Mouse (Mus musculus) MEL (cell line): ENCODE measurements around the gene Smyd3. TPM values are rescaled to one million over a fixed set of nuclear protein-coding genes. Genes with fewer than 3 reads are reported as not detected.

Source experiments
- DNase-seq: peaks from one replicate; pipeline ENCODE4 v3.0.0; 2011; ENCODE audit warnings: low read depth, low spot score
- H3K27ac ChIP-seq: 2 replicates; pipeline ENCODE4 v1.5.1; 2012; ENCODE audit warnings: low read depth, mild to moderate bottlenecking, control low read depth, low read length, moderate library complexity; ENCODE audit not compliant: control insufficient read depth
- H3K27me3 ChIP-seq, 2 experiments: fragments of 150-350 bp in 1 of 2; sonication (generic) in 1 of 2; 2 replicates each; pipeline ENCODE4 v1.6.1; 2012; ENCODE audit warnings: low read length in 2 of 2, mild to moderate bottlenecking in 2 of 2, improper control_type of control experiment in 1 of 2, moderate library complexity in 1 of 2; ENCODE audit not compliant: insufficient read depth in 2 of 2, control insufficient read depth in 1 of 2
- H3K36me3 ChIP-seq, 2 experiments: 2 replicates each; pipeline ENCODE4 v1.6.1; 2012 to 2014; ENCODE audit warnings: low read length in 2 of 2, improper control_type of control experiment in 1 of 2, inconsistent platforms in 1 of 2, mild to moderate bottlenecking in 1 of 2; ENCODE audit not compliant: insufficient read depth in 2 of 2, control insufficient read depth in 1 of 2
- H3K4me1 ChIP-seq, 2 experiments: fragments of 150-350 bp in 1 of 2; sonication (generic) in 1 of 2; 2 replicates each; pipeline ENCODE4 v1.6.1; 2012; ENCODE audit warnings: low read length in 2 of 2, improper control_type of control experiment in 1 of 2, mild to moderate bottlenecking in 1 of 2; ENCODE audit not compliant: insufficient read depth in 2 of 2, control insufficient read depth in 1 of 2
- H3K4me3 ChIP-seq, 2 experiments: fragments of 150-350 bp in 1 of 2; sonication (generic) in 1 of 2; 2 replicates each; pipeline ENCODE4 v1.5.1; 2012; ENCODE audit warnings: low read depth in 2 of 2, low read length in 2 of 2, mild to moderate bottlenecking in 2 of 2, moderate library complexity in 2 of 2, control low read depth in 1 of 2, improper control_type of control experiment in 1 of 2; ENCODE audit not compliant: control insufficient read depth in 1 of 2, insufficient read depth in 1 of 2
- H3K79me2 ChIP-seq: 2 replicates; pipeline ENCODE4 v1.6.1; 2012; ENCODE audit warnings: mild to moderate bottlenecking, low read length, moderate library complexity; ENCODE audit not compliant: control insufficient read depth, poor library complexity, insufficient read depth
- H3K9ac ChIP-seq: 2 replicates; pipeline ENCODE4 v1.6.1; 2012; ENCODE audit warnings: low read depth, mild to moderate bottlenecking, control low read depth, low read length, moderate library complexity; ENCODE audit not compliant: control insufficient read depth, poor library complexity, severe bottlenecking
- H3K9me3 ChIP-seq: fragments of 150-350 bp; sonication (generic); replicated peaks from 2 replicates; pipeline ENCODE4 v1.6.1; 2012; ENCODE audit warnings: mild to moderate bottlenecking, low read length, improper control_type of control experiment, moderate library complexity; ENCODE audit not compliant: insufficient read depth
- BHLHE40 ChIP-seq: IDR thresholded peaks from 2 replicates; pipeline ENCODE4 v1.6.1; 2012; ENCODE audit warnings: low read depth, mild to moderate bottlenecking, inconsistent platforms, low read length, improper control_type of control experiment, borderline replicate concordance
- CHD1 ChIP-seq: IDR thresholded peaks from 2 replicates; pipeline ENCODE4 v1.6.1; 2012; ENCODE audit warnings: low read depth, mild to moderate bottlenecking, inconsistent platforms, low read length, improper control_type of control experiment
- ELF1 ChIP-seq: IDR thresholded peaks from 2 replicates; pipeline ENCODE4 v1.6.1; 2014; ENCODE audit warnings: low read depth, mild to moderate bottlenecking, inconsistent platforms, low read length, improper control_type of control experiment, moderate library complexity
- GABPA ChIP-seq: IDR thresholded peaks from 2 replicates; pipeline ENCODE4 v1.6.1; 2012; ENCODE audit warnings: low read depth, mild to moderate bottlenecking, inconsistent platforms, low read length, improper control_type of control experiment, moderate library complexity
- HCFC1 ChIP-seq: IDR thresholded peaks from 2 replicates; pipeline ENCODE4 v1.6.1; 2012; ENCODE audit warnings: low read depth, mild to moderate bottlenecking, inconsistent platforms, low read length, improper control_type of control experiment, moderate library complexity
- JUND ChIP-seq: IDR thresholded peaks from 2 replicates; pipeline ENCODE4 v1.6.1; 2011; ENCODE audit warnings: low read depth, mild to moderate bottlenecking, improper control_type of control experiment, low read length
- KAT2A ChIP-seq: conservative IDR thresholded peaks from 2 replicates; pipeline ENCODE4 v1.6.1; 2012; ENCODE audit warnings: low read depth, low read length, improper control_type of control experiment, inconsistent platforms
- MAFK ChIP-seq: IDR thresholded peaks from 2 replicates; pipeline ENCODE4 v1.6.1; 2011; ENCODE audit warnings: low read depth, mild to moderate bottlenecking, low read length, improper control_type of control experiment, borderline replicate concordance
- MAX ChIP-seq: IDR thresholded peaks from 2 replicates; pipeline ENCODE4 v1.6.1; 2011; ENCODE audit warnings: low read length, improper control_type of control experiment
- MYB ChIP-seq: IDR thresholded peaks from 2 replicates; pipeline ENCODE4 v1.6.1; 2011; ENCODE audit warnings: mild to moderate bottlenecking, low read depth, low read length, improper control_type of control experiment
- NELFE ChIP-seq: IDR thresholded peaks from 2 replicates; pipeline ENCODE4 v1.6.1; 2011; ENCODE audit warnings: low read depth, low read length, improper control_type of control experiment
- POLR2A ChIP-seq, 2 experiments: IDR thresholded peaks; 2 replicates each; pipeline ENCODE4 v1.6.1; 2011 to 2012; ENCODE audit warnings: low read length in 2 of 2, mild to moderate bottlenecking in 2 of 2, control low read depth in 1 of 2, improper control_type of control experiment in 1 of 2, low read depth in 1 of 2, moderate library complexity in 1 of 2; ENCODE audit not compliant: control insufficient read depth in 1 of 2, insufficient read depth in 1 of 2, poor library complexity in 1 of 2
- POLR2AphosphoS2 ChIP-seq: IDR thresholded peaks from 2 replicates; pipeline ENCODE4 v1.6.1; 2011; ENCODE audit warnings: low read length, improper control_type of control experiment
- POLR2AphosphoS5 ChIP-seq: IDR thresholded peaks from 2 replicates; pipeline ENCODE4 v1.6.1; 2012; ENCODE audit warnings: low read depth, borderline replicate concordance, mild to moderate bottlenecking, inconsistent platforms, low read length, moderate library complexity, mixed read lengths
- RAD21 ChIP-seq: IDR thresholded peaks from 2 replicates; pipeline ENCODE4 v1.6.1; 2011; ENCODE audit warnings: mild to moderate bottlenecking, low read depth, low read length, improper control_type of control experiment
- RCOR1 ChIP-seq: IDR thresholded peaks from 2 replicates; pipeline ENCODE4 v1.6.1; 2012; ENCODE audit warnings: low read depth, mild to moderate bottlenecking, inconsistent platforms, low read length, improper control_type of control experiment
- SMC3 ChIP-seq: IDR thresholded peaks from 2 replicates; pipeline ENCODE4 v1.6.1; 2011; ENCODE audit warnings: low read depth, low read length, improper control_type of control experiment
- TAL1 ChIP-seq: IDR thresholded peaks from 2 replicates; pipeline ENCODE4 v1.6.1; 2012; ENCODE audit warnings: mild to moderate bottlenecking, inconsistent platforms, low read length, moderate library complexity, mixed read lengths
- USF1 ChIP-seq: IDR thresholded peaks from 2 replicates; pipeline ENCODE4 v1.6.1; 2014; ENCODE audit warnings: low read depth, mild to moderate bottlenecking, inconsistent platforms, low read length, improper control_type of control experiment, moderate library complexity
- ZC3H11A ChIP-seq: IDR thresholded peaks from 2 replicates; pipeline ENCODE4 v1.6.1; 2012; ENCODE audit warnings: low read depth, mild to moderate bottlenecking, inconsistent platforms, low read length, improper control_type of control experiment
- ZMIZ1 ChIP-seq: IDR thresholded peaks from 2 replicates; pipeline ENCODE4 v1.6.1; 2012; ENCODE audit warnings: low read depth, mild to moderate bottlenecking, inconsistent platforms, low read length, improper control_type of control experiment, moderate library complexity
- ZNF384 ChIP-seq: IDR thresholded peaks from 2 replicates; pipeline ENCODE4 v1.6.1; 2012; ENCODE audit warnings: low read depth, mild to moderate bottlenecking, inconsistent platforms, low read length, improper control_type of control experiment
- polyA plus RNA-seq, 2 experiments: library from polyadenylated mRNA; stranded (reverse) in 1 of 2; unstranded in 1 of 2; fragments of >175 nt in 1 of 2; fragments of >200 nt in 1 of 2; gene quantifications; 2 replicates each; pipeline versions ENCODE4 v1.2.1 to v1.2.4; 2012; ENCODE audit warnings: low replicate concordance in 2 of 2, low read depth in 1 of 2; ENCODE audit not compliant: insufficient read length in 2 of 2, insufficient read depth in 1 of 2, missing spikeins in 1 of 2
- total RNA-seq: library from RNA; depleted of rRNA; stranded (reverse); fragments of 300-350 nt; gene quantifications from 2 replicates; pipeline ENCODE4 v1.2.3, GENCODE M21; 2012

The Smyd3 gene
- total and polyA plus RNA-seq, 3 experiments = 13.3 to 18.2 TPM; not detected in 1

DNA sequence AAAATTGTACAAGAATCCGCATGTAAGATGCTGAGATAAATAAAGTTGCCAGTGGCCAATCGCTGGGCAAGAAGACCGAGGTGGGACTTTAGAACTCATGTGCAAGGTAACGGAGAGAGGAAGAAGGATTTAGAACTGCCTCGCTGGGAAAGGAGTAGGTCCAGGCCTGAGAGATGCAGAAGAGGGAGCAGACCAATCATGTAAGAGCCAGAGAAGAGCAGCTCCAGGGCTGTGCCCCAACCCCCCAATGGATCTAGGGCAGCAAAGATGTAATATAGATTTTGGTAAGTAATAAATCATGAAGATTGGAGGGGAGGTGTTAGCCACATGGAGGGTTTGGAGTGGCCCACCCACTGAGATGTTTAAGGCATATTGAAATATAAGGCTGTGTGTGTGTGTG is 180.3 kb downstream of the Smyd3 start:
- Histone ChIP-seq H3K9ac (no peak overlapping the region), H3K36me3 (no peaks in the 10 kb centered on the region), H3K27ac (no peak overlapping the region), H3K4me3 (no peak overlapping the region), H3K4me1 (no peaks in the 10 kb centered on the region), H3K79me2 (no peaks in the 10 kb centered on the region), H3K27me3 (no peaks in the 10 kb centered on the region), H3K9me3 (no peaks in the 10 kb centered on the region)
- TF ChIP-seq ZMIZ1 = no peak
- TF ChIP-seq ELF1 = no peak
- no peak for TF ChIP-seq ZNF384
- no peak for TF ChIP-seq NELFE
- no peak for TF ChIP-seq POLR2A (IDR thresholded peaks at IDR 0.05; ENCODE audit: control insufficient read depth in 1 of 2, insufficient read depth in 1 of 2, low read depth in 1 of 2, low read length in 2 of 2, poor library complexity in 1 of 2)
- no peak for TF ChIP-seq MYB
- no peak for TF ChIP-seq ZC3H11A
- no peak for TF ChIP-seq POLR2AphosphoS2
- no peak for TF ChIP-seq RAD21
- no peak for TF ChIP-seq GABPA
- no peak for TF ChIP-seq USF1
- no peak for TF ChIP-seq TAL1
- TF ChIP-seq POLR2AphosphoS5 = no peak
- no peak for TF ChIP-seq BHLHE40
- no peak for TF ChIP-seq KAT2A
- no peak for TF ChIP-seq HCFC1
- no peak for DNase-seq

DNA sequence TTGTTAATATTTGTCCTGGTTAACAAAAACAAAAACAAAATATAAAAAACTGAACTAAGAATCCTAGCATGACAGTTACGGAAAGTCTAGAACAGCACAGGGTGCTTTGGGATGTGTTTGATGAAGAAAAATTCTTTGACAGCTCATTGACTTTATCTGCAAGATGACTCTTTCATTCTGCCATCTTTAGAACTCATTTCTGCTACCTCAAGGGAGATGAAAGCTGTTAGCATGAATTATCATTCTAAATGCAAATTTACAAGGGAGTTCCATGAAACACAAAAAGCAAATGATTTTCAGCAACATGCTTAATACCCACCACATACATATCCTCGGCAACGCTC is 190.9 kb downstream of the Smyd3 start:
- H3K27ac ChIP-seq = no peak overlapping the region
- H3K27me3 ChIP-seq = no peaks in the 10 kb centered on the region
- no peaks in the 10 kb centered on the region for H3K36me3 ChIP-seq
- DNase-seq = no peak
- H3K4me1 ChIP-seq = no peaks in the 10 kb centered on the region
- H3K9me3 ChIP-seq = no peaks in the 10 kb centered on the region
- no peak overlapping the region for H3K4me3 ChIP-seq
- no peak overlapping the region for H3K9ac ChIP-seq
- no peaks in the 10 kb centered on the region for H3K79me2 ChIP-seq
- TF ChIP-seq MAFK (no peak), USF1 (no peak), JUND (no peak), MAX (no peak), POLR2AphosphoS5 (no peak), SMC3 (no peak), TAL1 (no peak), POLR2AphosphoS2 (no peak), CHD1 (no peak), ZMIZ1 (no peak), RCOR1 (no peak)
- TF ChIP-seq, all 39 proteins: peak for 0
